Mouse (Mus musculus) liver, postnatal 0 days (tissue): ENCODE results near the gene Camk2g.

Source experiments
- CTCF ChIP-seq: sonication (generic); IDR thresholded peaks from 2 replicates; pipeline ENCODE4 v1.5.1; 2016; ENCODE audit warnings: antibody characterized with exemption, low read depth
- EP300 ChIP-seq: IDR thresholded peaks from 2 replicates; pipeline ENCODE4 v1.6.1; 2016; ENCODE audit warnings: antibody characterized with exemption, low read depth, mild to moderate bottlenecking

- TF ChIP-seq CTCF: no peak
- no peak for TF ChIP-seq EP300
Measured at GRCm38 (mm10) chr14:20831141-20831910, 37.4 kb upstream of the Camk2g start.
